Mouse (Mus musculus) gastrocnemius, postnatal 4 days (tissue): Measurements from ENCODE around the gene Nat8f1. TPM values are rescaled to one million over a fixed set of nuclear protein-coding genes. Genes with fewer than 3 reads are reported as not detected.

Source experiments
- total RNA-seq, 2 experiments: library from RNA; stranded (reverse); gene quantifications; 2 replicates each; pipeline ENCODE4 v1.2.3; 2021

The Nat8f1 gene
- total RNA-seq, 2 experiments from 2014 or later = 1.6 to 1.9 TPM

Other genes with a start within 250 kb of the Nat8f1 start
- under 1 TPM in 1 of 2 experiments, not detected in 1; 0.15 TPM for gene Nat8f7, start 202.5 kb downstream of the Nat8f1 start, total RNA-seq
- under 1 TPM in 1 of 2 experiments, not detected in 1; 0.18 TPM for gene Nat8f3, start 149.9 kb downstream of the Nat8f1 start, total RNA-seq
- gene Nat8f6, start 94.7 kb downstream of the Nat8f1 start, total RNA-seq = not detected
- not detected for gene Nat8f5, start 94.7 kb downstream of the Nat8f1 start, total RNA-seq
- gene Nat8, start 83.6 kb downstream of the Nat8f1 start, total RNA-seq = not detected
- under 1 TPM; 0.08 to 0.20 TPM for gene Nat8f2, start 46.5 kb downstream of the Nat8f1 start, total RNA-seq
- 1 to 10 TPM; 1.0 to 1.5 TPM for gene Nat8f4, start 10.8 kb downstream of the Nat8f1 start, total RNA-seq
- gene Tprkb, start 3.8 kb downstream of the Nat8f1 start, total RNA-seq = 10 to 100 TPM; 25.7 to 25.8 TPM
- gene Dusp11, start 46.0 kb upstream of the Nat8f1 start, total RNA-seq = 10 to 100 TPM; 61.6 to 72.7 TPM
- not detected for gene Figla, start 100.5 kb upstream of the Nat8f1 start, total RNA-seq
- gene Add2, start 113.0 kb upstream of the Nat8f1 start, total RNA-seq = 1 to 10 TPM in 1 of 2 experiments, under 1 TPM in 1; 0.74 to 1.2 TPM